Mouse (Mus musculus) erythroblast, embryonic 14.5 days (primary cell): Measurements from ENCODE around the gene Sgk1. TPM values are rescaled to one million over a fixed set of nuclear protein-coding genes. Genes with fewer than 3 reads are reported as not detected.

Experiments used
- H3K27me3 ChIP-seq: 2 replicates; pipeline ENCODE4 v1.6.1; 2012; ENCODE audit warnings: inconsistent platforms; ENCODE audit not compliant: control insufficient read depth
- H3K36me3 ChIP-seq: 2 replicates; pipeline ENCODE4 v1.6.1; 2012; ENCODE audit warnings: mild to moderate bottlenecking, inconsistent platforms; ENCODE audit not compliant: control insufficient read depth
- H3K4me1 ChIP-seq: 2 replicates; pipeline ENCODE4 v1.6.1; 2012; ENCODE audit warnings: inconsistent platforms; ENCODE audit not compliant: control insufficient read depth
- H3K4me3 ChIP-seq: replicated peaks from 2 replicates; pipeline ENCODE3; 2012; ENCODE audit warnings: moderate library complexity, mild to moderate bottlenecking, inconsistent platforms
- H3K9me3 ChIP-seq: 2 replicates; pipeline ENCODE4 v1.6.1; 2012; ENCODE audit warnings: low read length, inconsistent platforms, mixed read lengths; ENCODE audit not compliant: control insufficient read depth
- GATA1 ChIP-seq: IDR thresholded peaks from 2 replicates; pipeline ENCODE4 v1.6.1; 2012; ENCODE audit warnings: low read length, inconsistent platforms, mixed read lengths
- TAL1 ChIP-seq: IDR thresholded peaks from 3 replicates; pipeline ENCODE4 v1.6.1; 2012; ENCODE audit warnings: low read length, inconsistent platforms, mixed read lengths
- polyA plus RNA-seq: library from polyadenylated mRNA; stranded (reverse); fragments of >175 nt; gene quantifications from 2 replicates; pipeline ENCODE4 v1.2.3, GENCODE M21; 2012

The Sgk1 gene
- polyA plus RNA-seq, 1 experiment = 0.03 TPM

- Histone ChIP-seq H3K36me3 (peaks cover 2% of the 10 kb centered on the region; the same call in 1 of the 2 replicates), H3K27me3 (peaks cover 22% of the 10 kb centered on the region), H3K4me1 (peaks cover 17% of the 10 kb centered on the region), H3K4me3 (no peak overlapping the region), H3K9me3 (peaks cover 3% of the 10 kb centered on the region; the same call in 1 of the 2 replicates)
- no peak for TF ChIP-seq GATA1
- no peak for TF ChIP-seq TAL1
Measured at GRCm38 (mm10) chr10:21997550-21998204, 115.7 kb downstream of the Sgk1 start.

- H3K4me1 ChIP-seq = peaks cover 13% of the 10 kb centered on the region
- TF ChIP-seq TAL1 (no peak), GATA1 (no peak)
- no peaks in the 10 kb centered on the region for H3K9me3 ChIP-seq
- H3K36me3 ChIP-seq = peaks cover 2% of the 10 kb centered on the region; the same call in 1 of the 2 replicates
- H3K4me3 ChIP-seq = no peak overlapping the region
- H3K27me3 ChIP-seq = peaks cover 12% of the 10 kb centered on the region
Measured at GRCm38 (mm10) chr10:21998503-21999180, 116.7 kb downstream of the Sgk1 start.

- no peaks in the 10 kb centered on the region for H3K4me1 ChIP-seq
- H3K9me3 ChIP-seq = no peaks in the 10 kb centered on the region
Measured at GRCm38 (mm10) chr10:22000491-22001306, 118.7 kb downstream of the Sgk1 start.

GRCm38 (mm10) chr10:22001621-22002020 lies 119.6 kb downstream of the Sgk1 start:
- Histone ChIP-seq H3K4me3 (no peak overlapping the region), H3K9me3 (no peaks in the 10 kb centered on the region), H3K36me3 (peaks cover 2% of the 10 kb centered on the region; the same call in 1 of the 2 replicates), H3K4me1 (no peaks in the 10 kb centered on the region), H3K27me3 (no peaks in the 10 kb centered on the region)
- TF ChIP-seq GATA1 (no peak), TAL1 (no peak)

More at GRCm38 (mm10) chr10:22000491-22001306, 118.7 kb downstream of the Sgk1 start:
- peaks cover 2% of the 10 kb centered on the region; the same call in 1 of the 2 replicates for H3K36me3 ChIP-seq
- no peak overlapping the region for H3K4me3 ChIP-seq
- H3K27me3 ChIP-seq = no peaks in the 10 kb centered on the region
- TF ChIP-seq GATA1 (no peak), TAL1 (no peak)

- Histone ChIP-seq H3K36me3 (no peaks in the 10 kb centered on the region), H3K4me1 (no peaks in the 10 kb centered on the region), H3K4me3 (no peak overlapping the region), H3K27me3 (no peaks in the 10 kb centered on the region), H3K9me3 (no peaks in the 10 kb centered on the region)
- TF ChIP-seq GATA1 = no peak
- no peak for TF ChIP-seq TAL1
Measured at GRCm38 (mm10) chr10:22004763-22005162, 122.8 kb downstream of the Sgk1 start.

GRCm38 (mm10) chr10:22007160-22007801 lies 125.3 kb downstream of the Sgk1 start:
- Histone ChIP-seq H3K27me3 (no peaks in the 10 kb centered on the region), H3K4me3 (no peak overlapping the region), H3K9me3 (no peaks in the 10 kb centered on the region), H3K4me1 (no peaks in the 10 kb centered on the region), H3K36me3 (no peaks in the 10 kb centered on the region)
- TF ChIP-seq GATA1 = no peak
- no peak for TF ChIP-seq TAL1

- Histone ChIP-seq H3K4me1 (no peaks in the 10 kb centered on the region), H3K4me3 (no peak overlapping the region), H3K9me3 (no peaks in the 10 kb centered on the region), H3K27me3 (no peaks in the 10 kb centered on the region), H3K36me3 (no peaks in the 10 kb centered on the region)
- TF ChIP-seq GATA1 (no peak), TAL1 (no peak)
Measured at GRCm38 (mm10) chr10:22007802-22008172, 125.8 kb downstream of the Sgk1 start.

GRCm38 (mm10) chr10:22010088-22010818 lies 128.3 kb downstream of the Sgk1 start:
- TF ChIP-seq GATA1 (no peak), TAL1 (no peak)
- no peak overlapping the region for H3K4me3 ChIP-seq
- no peaks in the 10 kb centered on the region; the same call in 1 of the 2 replicates for H3K9me3 ChIP-seq
- H3K27me3 ChIP-seq = no peaks in the 10 kb centered on the region
- no peaks in the 10 kb centered on the region for H3K36me3 ChIP-seq
- H3K4me1 ChIP-seq = no peaks in the 10 kb centered on the region
